Mouse (Mus musculus) CH12.LX (cell line): ENCODE results near the gene Gm17455. TPM values are rescaled to one million over a fixed set of nuclear protein-coding genes. Genes with fewer than 3 reads are reported as not detected.

Source experiments
- DNase-seq: peaks from one replicate; pipeline ENCODE4 v3.0.0-alpha.2; 2013; ENCODE audit errors: extremely low read depth
- H3K27ac ChIP-seq: 2 replicates; pipeline ENCODE4 v1.5.1; 2012; ENCODE audit warnings: low read depth, mild to moderate bottlenecking, control low read depth, moderate library complexity; ENCODE audit not compliant: insufficient read depth
- H3K27me3 ChIP-seq: replicated peaks from 2 replicates; pipeline ENCODE3; 2012; ENCODE audit warnings: inconsistent platforms
- H3K36me3 ChIP-seq, 2 experiments: replicated peaks in 1 of 2; 2 replicates each; pipeline versions ENCODE3 to v1.6.1; 2012; ENCODE audit warnings: inconsistent platforms in 1 of 2, low read length in 1 of 2, mild to moderate bottlenecking in 1 of 2, mixed read lengths in 1 of 2, moderate library complexity in 1 of 2; ENCODE audit not compliant: control insufficient read depth in 1 of 2, insufficient read depth in 1 of 2
- H3K4me1 ChIP-seq, 2 experiments: 2 replicates each; pipeline ENCODE4 v1.6.1; 2012; ENCODE audit warnings: inconsistent platforms in 1 of 2, moderate library complexity in 1 of 2; ENCODE audit not compliant: insufficient read depth in 2 of 2, control insufficient read depth in 1 of 2
- H3K4me2 ChIP-seq: 2 replicates; pipeline ENCODE4 v1.6.1; 2012; ENCODE audit warnings: low read depth, mild to moderate bottlenecking, control low read depth; ENCODE audit not compliant: poor library complexity, insufficient read depth, severe bottlenecking
- H3K4me3 ChIP-seq, 3 experiments: fragments of 150-350 bp in 1 of 3; sonication (generic) in 1 of 3; replicated peaks in 1 of 3; 2 replicates each; pipeline versions ENCODE3 to v1.5.1; 2011 to 2012; ENCODE audit warnings: low read depth in 2 of 3, low read length in 2 of 3, mild to moderate bottlenecking in 2 of 3, moderate library complexity in 2 of 3, control low read depth in 1 of 3, improper control_type of control experiment in 1 of 3, inconsistent platforms in 1 of 3, mixed read lengths in 1 of 3; ENCODE audit not compliant: poor library complexity in 1 of 3
- H3K79me2 ChIP-seq: replicated peaks from 2 replicates; pipeline ENCODE4 v1.6.1; 2012; ENCODE audit warnings: mild to moderate bottlenecking, moderate library complexity; ENCODE audit not compliant: control insufficient read depth, poor library complexity, insufficient read depth, severe bottlenecking; ENCODE audit errors: extremely low read depth
- H3K9ac ChIP-seq: 2 replicates; pipeline ENCODE4 v1.6.1; 2012; ENCODE audit warnings: low read depth, mild to moderate bottlenecking, control low read depth, moderate library complexity; ENCODE audit not compliant: insufficient read depth
- H3K9me3 ChIP-seq: replicated peaks from 2 replicates; pipeline ENCODE3; 2012; ENCODE audit warnings: low read length, inconsistent platforms, mixed read lengths
- CHD2 ChIP-seq: IDR thresholded peaks from 2 replicates; pipeline ENCODE4 v1.6.1; 2011; ENCODE audit warnings: low read length, improper control_type of control experiment
- CTCF ChIP-seq, 2 experiments: IDR thresholded peaks in 1 of 2; conservative IDR thresholded peaks in 1 of 2; 2 replicates each; pipeline ENCODE4 v1.5.1; 2011 to 2012; ENCODE audit warnings: low read depth in 2 of 2, low read length in 2 of 2, improper control_type of control experiment in 1 of 2, inconsistent platforms in 1 of 2, mild to moderate bottlenecking in 1 of 2, moderate library complexity in 1 of 2
- ELF1 ChIP-seq: IDR thresholded peaks from 2 replicates; pipeline ENCODE4 v1.6.1; 2014; ENCODE audit warnings: low read depth, mild to moderate bottlenecking, inconsistent platforms, low read length, improper control_type of control experiment
- EP300 ChIP-seq: IDR thresholded peaks from 2 replicates; pipeline ENCODE4 v1.6.1; 2011; ENCODE audit warnings: low read length, improper control_type of control experiment
- GABPA ChIP-seq: IDR thresholded peaks from 2 replicates; pipeline ENCODE4 v1.6.1; 2012; ENCODE audit warnings: low read depth, low read length, improper control_type of control experiment, inconsistent platforms; ENCODE audit not compliant: insufficient replicate concordance
- HCFC1 ChIP-seq: IDR thresholded peaks from 2 replicates; pipeline ENCODE4 v1.6.1; 2012; ENCODE audit warnings: low read depth, mild to moderate bottlenecking, inconsistent platforms, low read length, improper control_type of control experiment
- KAT2A ChIP-seq: IDR thresholded peaks from 2 replicates; pipeline ENCODE4 v1.6.1; 2012; ENCODE audit warnings: low read length, improper control_type of control experiment, inconsistent platforms; ENCODE audit not compliant: insufficient replicate concordance
- MAX ChIP-seq: IDR thresholded peaks from 2 replicates; pipeline ENCODE4 v1.6.1; 2011; ENCODE audit warnings: low read length, improper control_type of control experiment
- MAZ ChIP-seq: IDR thresholded peaks from 2 replicates; pipeline ENCODE4 v1.6.1; 2012; ENCODE audit warnings: low read depth, mild to moderate bottlenecking, inconsistent platforms, low read length, improper control_type of control experiment, moderate library complexity
- MEF2A ChIP-seq: IDR thresholded peaks from 2 replicates; pipeline ENCODE4 v1.6.1; 2014; ENCODE audit warnings: low read depth, mild to moderate bottlenecking, inconsistent platforms, low read length, improper control_type of control experiment, borderline replicate concordance
- MXI1 ChIP-seq: IDR thresholded peaks from 2 replicates; pipeline ENCODE4 v1.6.1; 2011; ENCODE audit warnings: mild to moderate bottlenecking, low read depth, low read length, improper control_type of control experiment
- PAX5 ChIP-seq: IDR thresholded peaks from 2 replicates; pipeline ENCODE4 v1.6.1; 2012; ENCODE audit warnings: low read length, inconsistent platforms, mixed read lengths
- POLR2A ChIP-seq: IDR thresholded peaks from 2 replicates; pipeline ENCODE4 v1.6.1; 2011; ENCODE audit warnings: low read depth, mild to moderate bottlenecking, improper control_type of control experiment, low read length
- RAD21 ChIP-seq: IDR thresholded peaks from 2 replicates; pipeline ENCODE4 v1.6.1; 2011; ENCODE audit warnings: low read depth, mild to moderate bottlenecking, low read length, improper control_type of control experiment, moderate library complexity
- RCOR1 ChIP-seq: conservative IDR thresholded peaks from 2 replicates; pipeline ENCODE4 v1.6.1; 2012; ENCODE audit warnings: low read depth, mild to moderate bottlenecking, inconsistent platforms, low read length, improper control_type of control experiment
- SMC3 ChIP-seq: IDR thresholded peaks from 2 replicates; pipeline ENCODE4 v1.6.1; 2011; ENCODE audit warnings: low read depth, low read length, improper control_type of control experiment
- TBP ChIP-seq: conservative IDR thresholded peaks from 2 replicates; pipeline ENCODE4 v1.6.1; 2011; ENCODE audit warnings: low read depth, low read length, improper control_type of control experiment
- TCF12 ChIP-seq: IDR thresholded peaks from 2 replicates; pipeline ENCODE4 v1.6.1; 2014; ENCODE audit warnings: low read depth, mild to moderate bottlenecking, inconsistent platforms, low read length, improper control_type of control experiment
- USF1 ChIP-seq: IDR thresholded peaks from 2 replicates; pipeline ENCODE4 v1.6.1; 2014; ENCODE audit warnings: low read depth, mild to moderate bottlenecking, inconsistent platforms, low read length, improper control_type of control experiment
- ZKSCAN1 ChIP-seq: IDR thresholded peaks from 2 replicates; pipeline ENCODE4 v1.6.1; 2012; ENCODE audit warnings: low read depth, inconsistent platforms, low read length, improper control_type of control experiment, borderline replicate concordance
- ZMIZ1 ChIP-seq: IDR thresholded peaks from 2 replicates; pipeline ENCODE4 v1.6.1; 2012; ENCODE audit warnings: low read depth, mild to moderate bottlenecking, inconsistent platforms, low read length, improper control_type of control experiment
- dilution Hi-C: fragments of 300-500 bp; cut with MboI; formaldehyde crosslinking; loops from 2 replicates; pipeline ENCODE4 v1.14.3; 2020; ENCODE audit warnings: low sequenced_read_pairs; ENCODE audit not compliant: extremely low pct_unique_long_range_greater_than_20kb, extremely low pct_ligation_motif_present
- in situ Hi-C: fragments of 300-500 bp; cut with MboI; formaldehyde crosslinking; loops from 3 replicates; pipeline ENCODE4 v1.14.3; 2019; ENCODE audit warnings: low sequenced_read_pairs, low pct_ligation_motif_present, low pct_unique_long_range_greater_than_20kb, mixed read lengths
- polyA plus RNA-seq: library from polyadenylated mRNA; unstranded; fragments of >175 nt; gene quantifications from 2 replicates; pipeline ENCODE4 v1.2.1, GENCODE M21; 2012; ENCODE audit warnings: low read depth; ENCODE audit not compliant: insufficient read length
- total RNA-seq, 2 experiments: library from RNA; depleted of rRNA; stranded (reverse); fragments of 300-350 nt in 1 of 2; fragments of >200 nt in 1 of 2; gene quantifications; 2 replicates each; pipeline ENCODE4 v1.2.3; 2012 to 2014

Gm17455 gene
- total and polyA plus RNA-seq, 3 experiments, result not detected

DNA sequence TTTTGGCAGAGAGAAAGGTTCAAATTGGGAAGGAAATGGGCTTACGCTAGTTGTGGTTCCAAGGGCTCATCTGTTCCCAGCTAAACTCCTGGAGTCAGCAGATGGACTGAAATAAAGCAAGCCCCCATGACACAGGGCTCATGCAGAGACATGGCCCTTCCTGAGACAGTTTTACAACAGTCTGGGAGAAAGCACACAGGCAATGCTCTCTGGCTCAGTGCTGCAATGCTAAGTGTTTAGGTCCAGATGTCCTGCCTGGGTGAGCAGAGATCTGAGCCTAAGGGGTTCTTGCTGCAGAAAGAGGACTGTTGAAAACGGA, 37.3 kb upstream of the Gm17455 start:
- H3K4me2 ChIP-seq, result no peak overlapping the region
- H3K27ac ChIP-seq, result no peak overlapping the region
- H3K27me3 ChIP-seq, result no peaks in the 10 kb centered on the region
- H3K9me3 ChIP-seq, result no peaks in the 10 kb centered on the region
- TF ChIP-seq GABPA (no peak), POLR2A (no peak), RCOR1 (no peak), PAX5 (no peak), SMC3 (no peak), MAX (no peak)
- dilution Hi-C loops (no loop called here), in situ Hi-C loops (no loop called here)
- no peaks in the 10 kb centered on the region for H3K79me2 ChIP-seq
- H3K4me3 ChIP-seq, result no peak overlapping the region
- peaks cover 13 to 19% of the 10 kb centered on the region in 2 experiments for H3K36me3 ChIP-seq
- H3K4me1 ChIP-seq, result peaks cover 5 to 7% of the 10 kb centered on the region in 2 experiments
- no peak for DNase-seq
- no peak overlapping the region for H3K9ac ChIP-seq

DNA sequence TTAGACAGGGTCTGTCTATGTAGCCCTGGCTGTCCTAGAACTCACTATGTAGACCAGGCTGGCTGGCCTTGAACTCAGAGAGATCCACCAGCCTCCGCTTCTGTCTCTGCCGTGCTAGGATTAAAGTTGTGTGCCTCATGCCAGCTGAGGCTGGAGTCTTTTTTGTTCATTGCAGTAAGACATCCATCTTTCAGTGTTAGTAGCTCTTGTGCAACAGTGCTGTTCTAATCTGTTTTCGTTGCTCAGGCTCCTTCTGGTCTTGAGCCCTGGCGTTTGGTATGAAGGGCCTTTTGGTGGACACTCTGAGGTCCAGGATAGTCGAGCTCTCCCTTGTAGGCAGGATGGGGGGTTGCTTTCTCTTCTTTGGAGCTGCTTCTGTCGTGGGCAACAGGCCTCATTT, 36.1 kb upstream of the Gm17455 start:
- no peaks in the 10 kb centered on the region for H3K79me2 ChIP-seq
- peaks cover 12 to 19% of the 10 kb centered on the region in 2 experiments for H3K4me1 ChIP-seq
- H3K9me3 ChIP-seq, result no peaks in the 10 kb centered on the region
- H3K4me2 ChIP-seq, result no peak overlapping the region
- TF ChIP-seq GABPA (no peak), CHD2 (no peak), PAX5 (no peak), TCF12 (no peak), USF1 (no peak), CTCF (conservative IDR thresholded peaks at IDR 0.05 in 1 of 2, IDR thresholded peaks at IDR 0.05 in 1 of 2; ENCODE audit: low read depth in 2 of 2, low read length in 2 of 2) (no peak), ZKSCAN1 (no peak), RAD21 (no peak), EP300 (no peak), MXI1 (no peak), TBP (no peak), SMC3 (no peak), MEF2A (no peak), MAZ (no peak), KAT2A (no peak), ZMIZ1 (no peak), POLR2A (no peak), ELF1 (no peak), HCFC1 (no peak), MAX (no peak)
- TF ChIP-seq, all 38 proteins: peak for 0
- no peak for DNase-seq
- Histone ChIP-seq H3K27ac (no peak overlapping the region), H3K9ac (no peak overlapping the region), H3K36me3 (peaks cover 9 to 14% of the 10 kb centered on the region in 2 experiments), H3K4me3 (no peak overlapping the region), H3K27me3 (no peaks in the 10 kb centered on the region)
- dilution Hi-C loops, result no loop called here
- in situ Hi-C loops, result no loop called here
